Mouse (Mus musculus) C2C12 (cell line): Measurements from ENCODE around the gene Tbxas1. TPM values are rescaled to one million over a fixed set of nuclear protein-coding genes. Genes with fewer than 3 reads are reported as not detected.

ENCODE experiments used
- H3K27me3 ChIP-seq: one replicate; pipeline ENCODE4 v1.6.1; 2011; ENCODE audit not compliant: control insufficient read depth, insufficient read depth, insufficient read length
- H3K36me3 ChIP-seq: one replicate; pipeline ENCODE4 v1.6.1; 2011; ENCODE audit not compliant: control insufficient read depth, insufficient read depth
- H3K4me3 ChIP-seq: one replicate; pipeline ENCODE4 v1.5.1; 2011; ENCODE audit warnings: mild to moderate bottlenecking, control low read depth; ENCODE audit not compliant: poor library complexity, insufficient read depth, severe bottlenecking
- H3K79me2 ChIP-seq: one replicate; pipeline ENCODE4 v1.6.1; 2011; ENCODE audit not compliant: control insufficient read depth, insufficient read depth
- H3K79me3 ChIP-seq: one replicate; pipeline ENCODE4 v1.6.1; 2011; ENCODE audit warnings: low read depth, control low read depth
- H3ac ChIP-seq: one replicate; pipeline ENCODE3; 2011; ENCODE audit warnings: low read depth; ENCODE audit not compliant: control insufficient read depth, insufficient read length
- CEBPB ChIP-seq: IDR thresholded peaks from one replicate; pipeline ENCODE4 v1.6.1; 2011; ENCODE audit warnings: low read depth, mild to moderate bottlenecking, control low read depth, moderate library complexity
- CTCF ChIP-seq: IDR thresholded peaks from one replicate; pipeline ENCODE4 v1.5.1; 2011; ENCODE audit not compliant: control insufficient read depth, insufficient read depth, insufficient read length
- FOSL1 ChIP-seq: IDR thresholded peaks from one replicate; pipeline ENCODE4 v1.8.0; 2011; ENCODE audit warnings: mild to moderate bottlenecking, low read length; ENCODE audit not compliant: poor library complexity, insufficient read depth, severe bottlenecking
- MAX ChIP-seq: IDR thresholded peaks from one replicate; pipeline ENCODE4 v1.6.1; 2011; ENCODE audit warnings: mild to moderate bottlenecking, control low read depth
- MYOD1 ChIP-seq: IDR thresholded peaks from one replicate; pipeline ENCODE4 v1.6.1; 2011; ENCODE audit warnings: low read depth; ENCODE audit not compliant: control insufficient read depth, insufficient read length
- MYOG ChIP-seq: IDR thresholded peaks from one replicate; pipeline ENCODE4 v1.6.1; 2011; ENCODE audit not compliant: control insufficient read depth, insufficient read length; ENCODE audit errors: extremely low read depth
- USF1 ChIP-seq: IDR thresholded peaks from one replicate; pipeline ENCODE4 v1.6.1; 2011; ENCODE audit warnings: low read depth, mild to moderate bottlenecking, control low read depth, moderate library complexity
- polyA plus RNA-seq: library from polyadenylated mRNA; unstranded; fragments of >200 nt; fragmentation: generic; extraction: Trizol; gene quantifications from one replicate; pipeline ENCODE4 v1.2.1, GENCODE M21; 2012; ENCODE audit warnings: missing spikeins

The Tbxas1 gene
- polyA plus RNA-seq, 1 experiment, result 0.06 TPM

DNA sequence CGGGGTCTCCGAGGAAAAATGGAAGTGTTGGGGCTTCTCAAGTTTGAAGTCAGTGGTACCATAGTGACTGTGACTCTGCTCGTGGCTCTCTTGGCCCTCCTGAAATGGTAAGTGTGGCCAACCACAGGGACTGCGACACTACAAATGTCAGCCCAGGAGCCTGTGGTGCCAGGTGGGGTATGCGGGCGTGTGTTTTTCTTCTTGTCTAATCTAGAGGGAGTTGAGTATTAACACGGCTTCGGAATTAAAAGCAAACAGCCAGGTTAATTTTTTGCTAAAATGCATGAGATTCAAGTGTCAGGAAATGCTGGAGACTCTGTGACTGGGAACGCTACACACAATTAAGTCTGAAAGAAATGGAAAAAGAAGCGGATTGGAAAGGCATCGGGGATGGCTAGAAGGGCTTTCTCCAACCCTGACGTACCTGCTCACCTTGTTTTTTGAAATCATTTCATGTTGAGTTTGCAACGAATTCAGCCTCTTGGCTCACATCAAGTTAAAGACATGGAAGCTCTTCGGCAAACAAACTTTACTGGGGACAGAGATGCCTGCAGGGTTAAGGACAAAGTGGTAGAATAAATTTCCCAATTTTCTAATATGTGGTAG, 44.0 kb downstream of the Tbxas1 start:
- H3K79me2 ChIP-seq, result no peaks in the 10 kb centered on the region
- no peak overlapping the region for H3ac ChIP-seq
- H3K4me3 ChIP-seq, result no peak overlapping the region
- no peak for TF ChIP-seq USF1
- no peak for TF ChIP-seq MYOG
- no peak for TF ChIP-seq MAX
- no peak for TF ChIP-seq CEBPB
- no peak for TF ChIP-seq CTCF
- TF ChIP-seq FOSL1, result no peak
- no peak for TF ChIP-seq MYOD1
- no peaks in the 10 kb centered on the region for H3K27me3 ChIP-seq
- no peaks in the 10 kb centered on the region for H3K79me3 ChIP-seq
- no peaks in the 10 kb centered on the region for H3K36me3 ChIP-seq

DNA sequence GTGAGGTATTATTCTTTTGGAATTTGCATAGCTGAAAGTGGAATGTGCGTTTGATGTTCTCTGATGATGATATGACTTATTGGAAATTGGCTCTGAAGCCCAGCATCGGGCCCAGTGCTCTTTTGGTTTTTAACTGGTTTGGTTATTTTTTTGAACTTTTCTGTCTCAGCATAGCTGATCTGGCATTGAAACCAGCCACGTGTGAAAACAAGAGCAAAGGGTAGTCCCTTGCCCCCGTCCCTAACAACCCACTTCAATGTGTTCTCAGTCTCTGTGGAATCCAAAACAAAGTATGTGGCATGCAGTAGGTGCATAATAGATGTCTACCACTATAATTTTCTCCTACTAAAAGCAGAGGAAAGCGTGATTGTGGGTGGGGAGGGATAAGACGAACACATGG, 44.9 kb downstream of the Tbxas1 start:
- no peak overlapping the region for H3ac ChIP-seq
- H3K79me2 ChIP-seq, result no peaks in the 10 kb centered on the region
- H3K4me3 ChIP-seq, result no peak overlapping the region
- no peaks in the 10 kb centered on the region for H3K36me3 ChIP-seq
- H3K27me3 ChIP-seq, result no peaks in the 10 kb centered on the region
- H3K79me3 ChIP-seq, result no peaks in the 10 kb centered on the region
- TF ChIP-seq MAX (no peak), CTCF (no peak), MYOG (no peak), CEBPB (no peak)

DNA sequence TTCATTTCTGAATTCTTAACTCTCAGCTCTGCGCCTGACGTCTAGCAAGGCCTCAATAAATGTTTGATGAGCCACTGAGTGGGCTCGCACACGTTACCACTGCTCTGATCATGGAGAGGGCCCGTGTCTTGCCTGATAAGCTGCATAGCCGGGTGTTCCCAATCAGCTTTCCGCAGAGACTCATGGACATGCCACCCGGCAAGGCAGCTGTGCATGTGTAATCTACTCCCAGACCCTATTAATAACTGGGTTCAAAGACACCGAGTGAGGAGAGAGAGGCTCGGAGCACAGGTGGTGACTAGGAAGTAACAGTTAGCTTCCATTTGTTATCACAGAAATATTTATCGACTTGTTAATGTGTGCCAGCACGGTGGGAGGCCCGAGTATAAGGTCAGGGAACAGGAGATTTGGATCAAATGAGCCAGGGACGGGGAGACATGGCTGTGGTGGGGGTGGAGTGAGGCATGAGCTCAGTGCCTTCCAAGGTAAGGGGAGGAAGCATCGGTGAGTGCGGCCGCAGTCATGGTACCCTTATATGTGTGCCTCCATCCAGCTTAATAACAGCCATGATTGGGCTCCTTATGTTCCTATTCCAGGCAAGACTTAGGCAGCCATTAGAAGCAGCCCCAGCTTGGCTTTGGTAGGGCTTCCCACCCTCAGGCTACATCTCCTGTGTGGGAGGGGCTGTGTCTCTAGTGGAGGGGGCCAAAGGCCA, 46.0 kb downstream of the Tbxas1 start:
- Histone ChIP-seq H3ac (no peak overlapping the region), H3K4me3 (no peak overlapping the region), H3K79me2 (no peaks in the 10 kb centered on the region), H3K36me3 (no peaks in the 10 kb centered on the region), H3K79me3 (no peaks in the 10 kb centered on the region), H3K27me3 (no peaks in the 10 kb centered on the region)
- no peak for TF ChIP-seq CEBPB
- no peak for TF ChIP-seq FOSL1
- no peak for TF ChIP-seq MYOG
- no peak for TF ChIP-seq MAX
- no peak for TF ChIP-seq USF1
- TF ChIP-seq CTCF, result no peak
- TF ChIP-seq MYOD1, result no peak

DNA sequence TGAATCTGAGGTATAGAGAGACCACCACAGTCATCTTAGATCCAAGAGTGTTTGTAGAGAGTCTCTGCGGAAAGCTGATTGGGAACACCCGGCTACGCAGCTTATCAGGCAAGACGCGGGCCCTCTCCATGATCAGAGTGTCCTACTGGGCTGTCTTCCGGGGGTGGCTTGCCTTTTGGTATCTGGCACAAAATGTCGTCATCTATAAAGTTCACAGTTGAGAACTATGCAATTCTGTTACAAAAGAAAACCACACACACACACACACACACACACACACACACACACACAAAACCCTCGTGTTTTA, 46.6 kb downstream of the Tbxas1 start:
- TF ChIP-seq MYOD1 (no peak), MAX (no peak), USF1 (no peak), CEBPB (no peak), FOSL1 (no peak), MYOG (no peak), CTCF (no peak)
- H3K79me2 ChIP-seq, result no peaks in the 10 kb centered on the region
- H3ac ChIP-seq, result no peak overlapping the region
- H3K79me3 ChIP-seq, result no peaks in the 10 kb centered on the region
- H3K4me3 ChIP-seq, result no peak overlapping the region
- no peaks in the 10 kb centered on the region for H3K27me3 ChIP-seq
- no peaks in the 10 kb centered on the region for H3K36me3 ChIP-seq

DNA sequence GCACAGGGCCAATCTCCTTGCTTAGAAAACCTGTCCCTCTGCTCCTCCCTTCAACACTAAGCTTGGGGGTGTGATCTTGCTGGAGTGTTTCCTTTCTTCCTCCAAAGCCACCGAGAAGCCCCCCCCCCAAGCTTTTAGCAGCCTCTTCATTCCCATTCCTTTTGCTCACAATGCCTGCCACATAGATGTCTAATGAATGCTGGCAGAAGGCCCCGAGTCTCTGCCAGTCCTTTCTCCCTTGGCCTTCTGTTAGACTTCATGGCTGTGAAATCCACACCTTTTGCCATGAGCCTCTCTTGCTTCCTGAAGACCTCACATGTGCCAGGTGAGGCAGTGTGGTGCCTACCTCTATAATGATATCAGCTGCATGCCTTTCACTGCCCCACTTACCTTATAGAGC, 47.3 kb downstream of the Tbxas1 start:
- Histone ChIP-seq H3K4me3 (no peak overlapping the region), H3K79me2 (no peaks in the 10 kb centered on the region), H3ac (no peak overlapping the region), H3K27me3 (no peaks in the 10 kb centered on the region), H3K36me3 (no peaks in the 10 kb centered on the region), H3K79me3 (no peaks in the 10 kb centered on the region)
- TF ChIP-seq MAX (no peak), USF1 (no peak), MYOG (no peak), CTCF (no peak), CEBPB (no peak), FOSL1 (no peak), MYOD1 (no peak)

DNA sequence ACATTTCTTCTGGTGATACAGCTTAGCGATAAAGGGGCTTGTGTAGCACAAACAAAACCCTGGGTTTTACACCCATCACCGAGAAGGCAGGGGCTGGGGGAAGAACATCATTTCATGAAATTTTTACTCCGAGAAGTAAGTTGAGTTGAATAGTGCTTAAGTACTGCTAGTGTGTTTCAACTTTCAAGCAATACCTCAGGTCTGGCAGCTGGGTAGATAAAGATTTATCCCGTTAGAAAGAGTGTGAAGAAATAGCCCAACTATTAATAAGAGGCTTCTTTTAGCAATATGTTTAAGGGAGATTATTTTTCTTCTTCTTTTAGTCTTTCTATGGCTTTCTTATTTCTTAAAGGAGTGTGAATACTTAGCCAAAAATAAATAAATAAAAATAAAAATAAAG, 48.2 kb downstream of the Tbxas1 start:
- Histone ChIP-seq H3K27me3 (no peaks in the 10 kb centered on the region), H3ac (no peak overlapping the region), H3K36me3 (no peaks in the 10 kb centered on the region), H3K4me3 (no peak overlapping the region), H3K79me3 (no peaks in the 10 kb centered on the region), H3K79me2 (no peaks in the 10 kb centered on the region)
- no peak for TF ChIP-seq FOSL1
- TF ChIP-seq MYOG, result no peak
- TF ChIP-seq MYOD1, result no peak
- no peak for TF ChIP-seq CEBPB
- TF ChIP-seq USF1, result no peak
- no peak for TF ChIP-seq MAX
- TF ChIP-seq CTCF, result no peak
